Mouse (Mus musculus) hindbrain, embryonic 16.5 days (tissue): ENCODE results near the gene Eif1. TPM values are rescaled to one million over a fixed set of nuclear protein-coding genes. Genes with fewer than 3 reads are reported as not detected.
"Not testable (repeated sequence)": the region's sequence is repeated elsewhere in the genome, so short reads cannot be mapped to it uniquely, and the experiment has no call there.

ENCODE experiments used
- ATAC-seq: fragments of 200-750 bp; cut with Nextera tagmentation; 2 replicates; pipeline ENCODE4 v1.8.0; 2017; ENCODE audit warnings: moderate TSS enrichment, moderate library complexity
- H3K27ac ChIP-seq: fragments of 300-500 bp; sonication (generic); 2 replicates; pipeline ENCODE4 v1.5.1; 2014; ENCODE audit warnings: low read depth, mild to moderate bottlenecking, control low read depth, low read length, moderate library complexity
- H3K27me3 ChIP-seq: fragments of 300-500 bp; sonication (generic); replicated peaks from 2 replicates; pipeline ENCODE4 v1.6.1; 2014; ENCODE audit warnings: low read length; ENCODE audit not compliant: control insufficient read depth, insufficient read depth
- H3K36me3 ChIP-seq: fragments of 300-500 bp; sonication (generic); 2 replicates; pipeline ENCODE4 v1.6.1; 2014; ENCODE audit warnings: mild to moderate bottlenecking, low read length, moderate library complexity, mixed read lengths; ENCODE audit not compliant: control insufficient read depth, insufficient read depth
- H3K4me1 ChIP-seq: fragments of 300-500 bp; sonication (generic); 2 replicates; pipeline ENCODE4 v1.6.1; 2014; ENCODE audit warnings: low read depth, low read length; ENCODE audit not compliant: control insufficient read depth, insufficient read depth
- H3K4me2 ChIP-seq: fragments of 300-500 bp; sonication (generic); 2 replicates; pipeline ENCODE4 v1.6.1; 2014; ENCODE audit warnings: mild to moderate bottlenecking, low read length, control low read depth, moderate library complexity
- H3K4me3 ChIP-seq: fragments of 300-500 bp; sonication (generic); 2 replicates; pipeline ENCODE4 v1.5.1; 2014; ENCODE audit warnings: mild to moderate bottlenecking, low read length, control low read depth, moderate library complexity
- H3K9ac ChIP-seq: fragments of 300-500 bp; sonication (generic); 2 replicates; pipeline ENCODE4 v1.6.1; 2014; ENCODE audit warnings: low read depth, mild to moderate bottlenecking, control low read depth, low read length, moderate library complexity
- H3K9me3 ChIP-seq: fragments of 300-500 bp; sonication (generic); 2 replicates; pipeline ENCODE4 v1.6.1; 2014; ENCODE audit warnings: mild to moderate bottlenecking, low read length, moderate library complexity; ENCODE audit not compliant: control insufficient read depth
- WGBS: fragments of 180-500 bp; shearing (Covaris S2); extraction: QIAGEN DNeasy Blood & Tissue Kit; methylation state at CpG from one replicate; pipeline ENCODE4 v1.1.7; 2014; 5-methylcytosine and 5-hydroxymethylcytosine counted together
- polyA plus RNA-seq: library from polyadenylated mRNA; unstranded; fragments of >200 nt; fragmentation: Nextera tagmentation; extraction: Ambion mirVana; gene quantifications from 2 replicates; pipeline ENCODE4 v1.2.1, GENCODE M21; 2015

Gene Eif1
- polyA plus RNA-seq, 1 experiment from 2014 or later = 1,248 TPM

GRCm38 (mm10) chr11:100301292-100301691 lies 18.4 kb upstream of the Eif1 start:
- no peaks in the 10 kb centered on the region for H3K27me3 ChIP-seq
- WGBS = 95% methylated on average over 5 of the region's 5 CpGs
- H3K9me3 ChIP-seq = no peaks in the 10 kb centered on the region
- no peaks in the 10 kb centered on the region for H3K4me1 ChIP-seq
- no peaks in the 10 kb centered on the region for H3K36me3 ChIP-seq
- H3K4me3 ChIP-seq = no peak overlapping the region
- no peak for ATAC-seq
- H3K27ac ChIP-seq = no peak overlapping the region
- H3K9ac ChIP-seq = no peak overlapping the region
- no peak overlapping the region for H3K4me2 ChIP-seq

DNA sequence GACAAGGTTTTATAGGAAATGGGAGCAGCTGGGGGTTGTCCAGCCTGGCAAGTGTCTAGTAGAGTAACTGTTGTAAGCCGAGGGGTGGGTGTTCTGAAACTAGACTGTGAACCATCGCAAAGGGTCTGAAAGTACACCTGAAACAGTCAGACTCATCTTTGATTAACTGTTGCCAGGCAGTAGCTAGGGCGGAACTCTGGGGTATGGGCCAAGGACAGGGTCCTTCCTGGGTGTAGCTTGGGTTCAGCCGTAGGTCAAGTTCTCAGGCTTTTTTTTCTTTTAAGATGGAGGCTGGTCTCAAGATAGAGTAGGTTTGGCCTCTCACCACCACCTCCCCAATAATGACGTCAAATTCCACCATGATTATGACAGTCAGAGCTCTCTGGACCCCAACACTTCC lies 11.8 kb upstream of the Eif1 start:
- H3K27me3 ChIP-seq = no peaks in the 10 kb centered on the region
- H3K9ac ChIP-seq = no peak overlapping the region
- H3K4me1 ChIP-seq = no peaks in the 10 kb centered on the region; the same call in 1 of the 2 replicates
- no peaks in the 10 kb centered on the region for H3K9me3 ChIP-seq
- H3K4me3 ChIP-seq = no peak overlapping the region
- WGBS = 95% methylated on average over 5 of the region's 5 CpGs
- ATAC-seq = no peak
- no peaks in the 10 kb centered on the region for H3K36me3 ChIP-seq
- no peak overlapping the region for H3K4me2 ChIP-seq
- H3K27ac ChIP-seq = no peak overlapping the region

DNA sequence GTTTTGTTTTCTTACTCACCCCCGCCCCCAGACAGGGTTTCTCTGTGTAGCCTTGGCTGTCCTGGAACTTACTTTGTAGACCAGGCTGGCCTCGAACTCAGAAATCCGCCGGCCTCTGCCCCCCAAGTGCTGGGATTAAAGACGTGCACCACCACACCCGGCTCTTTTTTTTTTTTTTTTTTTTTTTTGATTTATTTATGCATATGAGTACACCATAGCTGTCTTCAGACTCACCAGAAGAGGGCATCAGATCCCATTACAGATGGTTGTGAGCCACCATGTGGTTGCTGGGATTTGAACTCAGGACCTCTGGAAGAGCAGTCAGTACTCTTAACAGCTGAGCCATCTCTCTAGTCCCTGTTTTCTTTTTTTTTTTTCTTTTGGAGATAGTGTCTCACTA lies 11.0 kb upstream of the Eif1 start:
- H3K4me1 ChIP-seq, ATAC-seq, H3K4me3 ChIP-seq, H3K9me3 ChIP-seq, H3K4me2 ChIP-seq, H3K36me3 ChIP-seq, H3K27me3 ChIP-seq, H3K27ac ChIP-seq, H3K9ac ChIP-seq: not testable (repeated sequence)
- WGBS = 93% methylated on average over 6 of the region's 6 CpGs

DNA sequence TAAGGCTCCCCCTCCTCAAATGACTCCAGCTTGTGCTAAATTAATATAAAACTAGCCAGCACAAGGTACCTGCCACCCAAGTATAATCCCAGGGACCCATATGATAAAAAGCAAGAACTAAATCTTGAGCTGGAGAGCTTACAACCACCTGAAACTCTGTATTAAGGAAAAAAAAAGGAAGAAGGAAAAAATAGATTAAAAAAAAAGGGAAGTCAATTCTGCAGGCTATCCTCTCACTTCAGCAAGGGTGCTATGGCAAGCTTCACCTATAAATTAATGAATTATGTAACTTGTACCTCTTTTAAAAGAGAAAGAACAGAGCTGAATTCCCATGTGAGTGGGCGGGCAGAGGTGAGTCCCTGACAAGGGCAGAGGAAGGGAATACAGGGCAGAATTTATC lies 8.0 kb upstream of the Eif1 start:
- H3K27ac ChIP-seq = no peak overlapping the region

DNA sequence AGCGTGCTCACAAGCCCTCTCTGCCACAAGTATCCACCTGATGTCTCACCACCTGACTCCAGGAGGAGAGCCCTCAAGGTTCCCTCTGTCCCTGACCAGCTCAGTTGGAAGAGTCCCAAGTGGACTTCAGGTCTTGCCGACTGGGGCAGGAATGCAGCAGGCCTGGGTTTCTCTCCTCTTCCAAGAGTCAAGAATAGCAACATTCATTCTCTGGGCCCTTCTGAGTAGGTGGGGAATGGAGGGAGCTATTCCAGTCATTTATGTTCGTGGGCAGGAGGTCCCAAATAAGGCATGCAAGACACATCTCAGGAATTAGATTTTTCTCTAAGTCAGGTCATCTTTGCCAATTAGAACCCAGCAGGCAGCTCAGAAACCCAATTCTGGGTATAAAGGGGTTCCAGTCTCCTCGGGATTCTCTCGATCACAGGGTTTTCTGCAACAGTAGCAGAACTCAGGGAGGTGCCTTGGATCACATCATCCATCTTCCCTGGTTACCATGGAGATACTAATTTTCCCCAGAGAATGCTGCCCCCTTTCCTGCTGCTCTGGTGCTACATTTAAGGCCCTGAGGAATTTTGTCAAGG lies 7.5 kb upstream of the Eif1 start:
- no peak overlapping the region for H3K9ac ChIP-seq
- H3K27me3 ChIP-seq = no peaks in the 10 kb centered on the region
- WGBS = 13% methylated on average over 5 of the region's 5 CpGs
- ATAC-seq = peak; percentile 43; the same call in 1 of the 2 replicates
- H3K4me3 ChIP-seq = no peak overlapping the region
- H3K4me1 ChIP-seq = no peaks in the 10 kb centered on the region; the same call in 1 of the 2 replicates
- no peaks in the 10 kb centered on the region for H3K9me3 ChIP-seq
- no peak overlapping the region for H3K4me2 ChIP-seq
- H3K27ac ChIP-seq = peak overlapping the region; percentile 34; the same call in 1 of the 2 replicates
- no peaks in the 10 kb centered on the region for H3K36me3 ChIP-seq

More for the DNA sequence above, 8.0 kb upstream of the Eif1 start:
- H3K36me3 ChIP-seq = no peaks in the 10 kb centered on the region
- H3K27me3 ChIP-seq = no peaks in the 10 kb centered on the region
- H3K4me1 ChIP-seq = no peaks in the 10 kb centered on the region; the same call in 1 of the 2 replicates
- H3K9ac ChIP-seq = no peak overlapping the region
- no peak overlapping the region for H3K4me2 ChIP-seq
- H3K4me3 ChIP-seq = no peak overlapping the region
- no peaks in the 10 kb centered on the region for H3K9me3 ChIP-seq
- ATAC-seq = no peak
- 43% methylated on average over 1 of the region's 1 CpGs for WGBS

DNA sequence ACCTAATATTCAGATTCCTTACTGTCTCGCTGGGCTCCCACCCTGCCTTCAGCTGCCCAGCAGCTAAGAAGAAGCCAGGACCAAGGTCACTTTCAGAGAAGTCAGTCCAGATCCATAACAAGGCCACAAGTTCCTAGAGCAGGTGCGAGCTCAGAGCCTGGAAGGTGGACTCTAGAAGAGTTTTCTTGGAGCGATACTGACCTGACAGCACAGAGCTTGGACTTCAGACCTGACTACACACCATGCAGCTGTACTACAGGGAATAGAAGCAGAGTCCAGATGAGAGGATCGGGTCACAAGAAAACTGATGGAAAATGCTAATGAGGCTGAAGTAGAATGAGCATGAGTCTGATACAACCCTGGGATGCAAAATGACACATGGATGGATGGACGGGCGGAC lies 6.3 kb upstream of the Eif1 start:
- Histone ChIP-seq H3K27ac (no peak overlapping the region), H3K27me3 (no peaks in the 10 kb centered on the region), H3K36me3 (no peaks in the 10 kb centered on the region), H3K9ac (no peak overlapping the region), H3K9me3 (no peaks in the 10 kb centered on the region), H3K4me3 (no peak overlapping the region), H3K4me2 (no peak overlapping the region), H3K4me1 (no peaks in the 10 kb centered on the region; the same call in 1 of the 2 replicates)
- 89% methylated on average over 6 of the region's 6 CpGs for WGBS
- no peak for ATAC-seq

GRCm38 (mm10) chr11:100315439-100315838 lies 4.2 kb upstream of the Eif1 start:
- 89% methylated on average over 5 of the region's 5 CpGs for WGBS
- Histone ChIP-seq H3K4me1 (no peaks in the 10 kb centered on the region; the same call in 1 of the 2 replicates), H3K4me3 (no peak overlapping the region), H3K27me3 (no peaks in the 10 kb centered on the region), H3K36me3 (no peaks in the 10 kb centered on the region), H3K9ac (no peak overlapping the region), H3K27ac (no peak overlapping the region), H3K4me2 (no peak overlapping the region), H3K9me3 (no peaks in the 10 kb centered on the region)
- ATAC-seq = no peak

- Histone ChIP-seq H3K9ac (no peak overlapping the region), H3K4me3 (no peak overlapping the region), H3K4me2 (no peak overlapping the region), H3K36me3 (peaks cover 12% of the 10 kb centered on the region), H3K27me3 (no peaks in the 10 kb centered on the region), H3K9me3 (no peaks in the 10 kb centered on the region), H3K4me1 (peaks cover 8% of the 10 kb centered on the region), H3K27ac (no peak overlapping the region)
- ATAC-seq = no peak
- 82% methylated on average over 6 of the region's 6 CpGs for WGBS
Measured at GRCm38 (mm10) chr11:100317826-100318380, 1.8 kb upstream of the Eif1 start.

DNA sequence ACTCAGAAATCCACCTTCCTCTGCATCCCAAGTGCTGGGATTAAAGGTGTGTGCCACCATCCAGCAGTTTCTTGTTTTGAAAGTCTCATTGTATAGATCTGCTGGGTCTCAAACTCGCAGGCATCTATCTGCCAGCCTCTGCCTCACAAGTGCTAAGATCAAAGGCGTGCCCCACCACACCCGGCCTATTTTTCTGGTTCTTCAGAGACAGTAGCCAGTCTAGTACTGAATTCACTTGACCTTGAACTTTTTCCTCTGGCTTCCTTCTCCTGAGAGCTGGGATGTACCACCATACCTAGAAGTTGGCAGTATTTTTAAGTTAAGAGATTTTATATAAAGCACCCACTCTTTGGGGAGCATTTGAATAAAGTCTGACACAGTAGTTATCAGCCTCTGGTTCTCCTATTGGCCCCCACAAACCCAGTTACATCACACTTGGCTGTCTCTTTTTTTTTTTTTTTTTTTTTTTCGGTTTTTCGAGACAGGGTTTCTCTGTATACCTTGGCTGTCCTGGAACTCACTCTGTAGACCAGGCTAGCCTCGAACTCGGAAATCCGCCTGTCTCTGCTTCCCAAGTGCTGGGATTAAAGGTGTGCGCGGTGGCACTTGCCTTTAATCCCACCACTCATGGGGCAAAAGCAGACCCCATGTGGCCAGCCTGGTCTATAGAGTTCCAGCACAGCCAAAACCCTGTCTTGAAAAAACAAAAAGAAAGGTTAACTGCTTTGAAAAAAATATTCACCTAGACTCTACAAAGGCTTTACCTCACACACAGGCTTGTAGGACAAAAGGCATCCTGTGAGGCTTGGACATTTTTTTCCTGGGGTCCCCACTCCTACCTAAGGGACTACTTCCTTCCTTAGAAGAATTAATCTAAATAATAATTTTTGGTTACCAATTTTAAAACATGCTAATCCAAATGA lies 895 bp upstream of the Eif1 start:
- Histone ChIP-seq H3K4me3 (peak overlapping the region; percentile 81), H3K27ac (peak overlapping the region; percentile 77), H3K9me3 (no peaks in the 10 kb centered on the region), H3K4me1 (peaks cover 8% of the 10 kb centered on the region), H3K27me3 (no peaks in the 10 kb centered on the region), H3K9ac (peak overlapping the region; percentile 56), H3K4me2 (peak overlapping the region; percentile 73), H3K36me3 (peaks cover 12% of the 10 kb centered on the region)
- ATAC-seq = no peak
- WGBS = 90% methylated on average over 10 of the region's 10 CpGs
